ENCODE assay signal across 18 mouse cellular contexts in genomic region chr11:33946501-33946900, GRCm38 (mm10). TPM values are rescaled to one million over a fixed set of nuclear protein-coding genes. Genes with fewer than 3 reads are reported as not detected.
"Had no signal": no experiment of that assay in that cellular context is flagged by ENCODE, and none has a peak within 500 bp of the region (broad histone marks: within the 10 kb centered on the region; RNA-seq: fewer than 3 reads in every experiment).

No protein-coding gene starts in this region.

- H3K27me3 ChIP-seq: neural tube, embryonic 13.5 days; neural tube, embryonic 15.5 days; stomach, embryonic 15.5 days had no signal

- H3K27ac ChIP-seq: neural tube, embryonic 13.5 days; neural tube, embryonic 15.5 days; stomach, embryonic 15.5 days; stomach, postnatal 0 days had no signal

- H3K4me3 ChIP-seq: neural tube, embryonic 13.5 days; neural tube, embryonic 15.5 days; stomach, embryonic 15.5 days had no signal

- DNase-seq: retina, postnatal 1 day; right cerebral cortex, adult 18-20 months; right cerebral cortex, postnatal 14 days; right cerebral cortex, postnatal 25 days; right cerebral cortex, postnatal 4 days; spleen, adult 18-20 months; thymus, adult 18-20 months; thymus, adult 2 months; thymus, postnatal 14 days; thymus, postnatal 25 days; thymus, postnatal 36 days; thymus, postnatal 4 days had no signal

- H3K4me2 ChIP-seq: neural tube, embryonic 13.5 days; neural tube, embryonic 15.5 days; stomach, embryonic 15.5 days had no signal

- H3K36me3 ChIP-seq: neural tube, embryonic 13.5 days; neural tube, embryonic 15.5 days; stomach, embryonic 15.5 days had no signal

- H3K4me1 ChIP-seq: neural tube, embryonic 13.5 days; neural tube, embryonic 15.5 days; stomach, embryonic 15.5 days had no signal

- H3K9ac ChIP-seq: neural tube, embryonic 13.5 days; neural tube, embryonic 15.5 days; stomach, embryonic 15.5 days had no signal

- H3K9me3 ChIP-seq: neural tube, embryonic 13.5 days; neural tube, embryonic 15.5 days; stomach, embryonic 15.5 days had no signal

RNA-seq across cellular contexts. Expression of gene Kcnmb1, which starts 16.3 kb away (rescaled TPM):
- total RNA-seq: neutrophil, adult 5-6 weeks had no signal

RNA-seq across cellular contexts. Expression of gene Kcnip1, which starts 46.5 kb away (rescaled TPM):
- total RNA-seq: neutrophil, adult 5-6 weeks had no signal
- polyA plus RNA-seq: spleen, adult 2 months had no signal
